Mouse (Mus musculus): ENCODE data around the gene Zfp580. TPM values are rescaled to one million over a fixed set of nuclear protein-coding genes. Genes with fewer than 3 reads are reported as not detected.
"Not testable (repeated sequence)": the region's sequence is repeated elsewhere in the genome, so short reads cannot be mapped to it uniquely, and the experiment has no call there.

Zfp580 gene
- total RNA-seq (2014; fragmentation: Nextera tagmentation) (1.3 and 2.1 TPM in 2 replicates), total RNA-seq (2017) (not detected in 2 replicates)

- ATAC-seq (replicated peaks; ENCODE audit: low FRiP score, low TSS enrichment, poor library complexity, severe bottlenecking) = peak; percentile 51; the same call in 1 of the 2 replicates
These were observed at the start of gene Zfp580 for GRCm38 (mm10) chr7:5051193-5052192. Gene Zfp580, plus strand, starts transcription at chr7:5051538.

- not testable (repeated sequence) for ATAC-seq (replicated peaks; ENCODE audit: low FRiP score, low TSS enrichment, poor library complexity, severe bottlenecking)
These were observed 48.5 kb upstream of the Zfp580 start for GRCm38 (mm10) chr7:5002876-5003275.

- ATAC-seq (replicated peaks; ENCODE audit: low FRiP score, low TSS enrichment, poor library complexity, severe bottlenecking) = no peak
These were observed 43.1 kb upstream of the Zfp580 start for GRCm38 (mm10) chr7:5008229-5008628.

- ATAC-seq (replicated peaks; ENCODE audit: low FRiP score, low TSS enrichment, poor library complexity, severe bottlenecking) = no peak
These were observed 38.4 kb upstream of the Zfp580 start for GRCm38 (mm10) chr7:5012681-5013513.

- ATAC-seq (replicated peaks; ENCODE audit: low FRiP score, low TSS enrichment, poor library complexity, severe bottlenecking) = peak; percentile 76
These were observed 36.9 kb upstream of the Zfp580 start, which contains the start of the genes Zfp524 and Fiz1 for GRCm38 (mm10) chr7:5014251-5015117. Gene Zfp524, plus strand, starts transcription at chr7:5014415. Gene Fiz1, minus strand, starts transcription at chr7:5014697.

GRCm38 (mm10) chr7:5015118-5016001 is 36.0 kb upstream of the Zfp580 start, which contains the start of gene Gm44973:
Gene Gm44973, plus strand, starts transcription at chr7:5015496.
- peak; percentile 62 for ATAC-seq (replicated peaks; ENCODE audit: low FRiP score, low TSS enrichment, poor library complexity, severe bottlenecking)

GRCm38 (mm10) chr7:5016057-5016456 is 35.3 kb upstream of the Zfp580 start:
- ATAC-seq (replicated peaks; ENCODE audit: low FRiP score, low TSS enrichment, poor library complexity, severe bottlenecking) = no peak

- ATAC-seq (replicated peaks; ENCODE audit: low FRiP score, low TSS enrichment, poor library complexity, severe bottlenecking) = no peak
These were observed 34.4 kb upstream of the Zfp580 start for GRCm38 (mm10) chr7:5016920-5017319.

- ATAC-seq (replicated peaks; ENCODE audit: low FRiP score, low TSS enrichment, poor library complexity, severe bottlenecking) = no peak
These were observed 34.0 kb upstream of the Zfp580 start for GRCm38 (mm10) chr7:5017352-5017751.

- ATAC-seq (replicated peaks; ENCODE audit: low FRiP score, low TSS enrichment, poor library complexity, severe bottlenecking) = no peak
These were observed 33.4 kb upstream of the Zfp580 start for GRCm38 (mm10) chr7:5017931-5018330.

GRCm38 (mm10) chr7:5019576-5019975 is 31.8 kb upstream of the Zfp580 start:
- ATAC-seq (replicated peaks; ENCODE audit: low FRiP score, low TSS enrichment, poor library complexity, severe bottlenecking) = not testable (repeated sequence)

GRCm38 (mm10) chr7:5020000-5020681 is 31.2 kb upstream of the Zfp580 start, which contains the start of the genes Zfp865 and Ccdc106:
Gene Zfp865, plus strand, starts transcription at chr7:5020376.
Gene Ccdc106, plus strand, starts transcription at chr7:5020553.
- peak; percentile 91 for ATAC-seq (replicated peaks; ENCODE audit: low FRiP score, low TSS enrichment, poor library complexity, severe bottlenecking)

- no peak for ATAC-seq (replicated peaks; ENCODE audit: low FRiP score, low TSS enrichment, poor library complexity, severe bottlenecking)
These were observed 30.7 kb upstream of the Zfp580 start for GRCm38 (mm10) chr7:5020685-5021084.

GRCm38 (mm10) chr7:5021197-5021596 is 30.1 kb upstream of the Zfp580 start:
- no peak for ATAC-seq (replicated peaks; ENCODE audit: low FRiP score, low TSS enrichment, poor library complexity, severe bottlenecking)

- no peak for ATAC-seq (replicated peaks; ENCODE audit: low FRiP score, low TSS enrichment, poor library complexity, severe bottlenecking)
These were observed 21.8 kb upstream of the Zfp580 start for GRCm38 (mm10) chr7:5029543-5029942.

- ATAC-seq (replicated peaks; ENCODE audit: low FRiP score, low TSS enrichment, poor library complexity, severe bottlenecking) = 0 out of 2 replicates have a peak, but pooled peaks have one; percentile 20
These were observed 21.4 kb upstream of the Zfp580 start for GRCm38 (mm10) chr7:5029946-5030345.
